Mouse (Mus musculus): ENCODE data around the gene Zfp280b. TPM values are rescaled to one million over a fixed set of nuclear protein-coding genes. Genes with fewer than 3 reads are reported as not detected.

Zfp280b gene
- polyA plus RNA-seq, 1 experiment from 2014 or later: 14.6 TPM

- no peak for ATAC-seq (ENCODE audit: low read depth)
- Histone ChIP-seq H3K9me3 (ENCODE audit: control insufficient read depth, low read length) (0 out of 2 replicates have a peak, but pooled peaks cover 3% of the 10 kb centered on the region), H3K4me2 (ENCODE audit: low read depth, low read length) (no peak overlapping the region), H3K9ac (replicated peaks; ENCODE audit: low read depth, low read length) (no peak overlapping the region), H3K4me3 (ENCODE audit: low read depth, low read length) (no peak overlapping the region), H3K36me3 (ENCODE audit: control insufficient read depth, insufficient read depth, low read length) (no peaks in the 10 kb centered on the region), H3K4me1 (ENCODE audit: control insufficient read depth, insufficient read depth, low read length) (no peaks in the 10 kb centered on the region), H3K27me3 (ENCODE audit: control insufficient read depth, insufficient read depth, low read length) (no peaks in the 10 kb centered on the region), H3K27ac (ENCODE audit: low read depth, low read length) (no peak overlapping the region)
- WGBS: 65% methylated on average over 12 of the region's 12 CpGs
Measured at GRCm38 (mm10) chr10:76027127-76028015, 5.1 kb upstream of the Zfp280b start.

GRCm38 (mm10) chr10:76028016-76028366 is 4.5 kb upstream of the Zfp280b start:
- Histone ChIP-seq H3K9me3 (ENCODE audit: control insufficient read depth, low read length) (0 out of 2 replicates have a peak, but pooled peaks cover 3% of the 10 kb centered on the region), H3K27me3 (ENCODE audit: control insufficient read depth, insufficient read depth, low read length) (no peaks in the 10 kb centered on the region), H3K4me2 (ENCODE audit: low read depth, low read length) (no peak overlapping the region), H3K27ac (ENCODE audit: low read depth, low read length) (no peak overlapping the region), H3K9ac (replicated peaks; ENCODE audit: low read depth, low read length) (no peak overlapping the region), H3K4me3 (ENCODE audit: low read depth, low read length) (no peak overlapping the region), H3K4me1 (ENCODE audit: control insufficient read depth, insufficient read depth, low read length) (peaks cover under 1% of the 10 kb centered on the region; the same call in 1 of the 2 replicates), H3K36me3 (ENCODE audit: control insufficient read depth, insufficient read depth, low read length) (no peaks in the 10 kb centered on the region)
- WGBS: 30% methylated on average over 4 of the region's 4 CpGs
- no peak for ATAC-seq (ENCODE audit: low read depth)

GRCm38 (mm10) chr10:76028396-76028795 is 4.1 kb upstream of the Zfp280b start:
- Histone ChIP-seq H3K4me2 (ENCODE audit: low read depth, low read length) (no peak overlapping the region), H3K9ac (replicated peaks; ENCODE audit: low read depth, low read length) (no peak overlapping the region), H3K4me3 (ENCODE audit: low read depth, low read length) (no peak overlapping the region), H3K36me3 (ENCODE audit: control insufficient read depth, insufficient read depth, low read length) (no peaks in the 10 kb centered on the region), H3K27me3 (ENCODE audit: control insufficient read depth, insufficient read depth, low read length) (no peaks in the 10 kb centered on the region), H3K9me3 (ENCODE audit: control insufficient read depth, low read length) (0 out of 2 replicates have a peak, but pooled peaks cover 3% of the 10 kb centered on the region), H3K27ac (ENCODE audit: low read depth, low read length) (no peak overlapping the region), H3K4me1 (ENCODE audit: control insufficient read depth, insufficient read depth, low read length) (peaks cover 5% of the 10 kb centered on the region; the same call in 1 of the 2 replicates)
- WGBS: 74% methylated on average over 9 of the region's 9 CpGs
- ATAC-seq (ENCODE audit: low read depth): no peak

- ATAC-seq (ENCODE audit: low read depth): no peak
- WGBS: 80% methylated on average over 5 of the region's 5 CpGs
- 0 out of 2 replicates have a peak, but pooled peaks cover 3% of the 10 kb centered on the region for H3K9me3 ChIP-seq (ENCODE audit: control insufficient read depth, low read length)
- H3K4me3 ChIP-seq (ENCODE audit: low read depth, low read length): no peak overlapping the region
- H3K9ac ChIP-seq (replicated peaks; ENCODE audit: low read depth, low read length): no peak overlapping the region
- H3K4me2 ChIP-seq (ENCODE audit: low read depth, low read length): no peak overlapping the region
- no peaks in the 10 kb centered on the region for H3K36me3 ChIP-seq (ENCODE audit: control insufficient read depth, insufficient read depth, low read length)
- no peaks in the 10 kb centered on the region for H3K27me3 ChIP-seq (ENCODE audit: control insufficient read depth, insufficient read depth, low read length)
- H3K4me1 ChIP-seq (ENCODE audit: control insufficient read depth, insufficient read depth, low read length): peaks cover 6% of the 10 kb centered on the region; the same call in 1 of the 2 replicates
- no peak overlapping the region for H3K27ac ChIP-seq (ENCODE audit: low read depth, low read length)
Measured at GRCm38 (mm10) chr10:76029276-76029675, 3.2 kb upstream of the Zfp280b start.

GRCm38 (mm10) chr10:76030496-76030895 is 2.0 kb upstream of the Zfp280b start:
- Histone ChIP-seq H3K4me3 (ENCODE audit: low read depth, low read length) (no peak overlapping the region), H3K9me3 (ENCODE audit: control insufficient read depth, low read length) (no peaks in the 10 kb centered on the region), H3K36me3 (ENCODE audit: control insufficient read depth, insufficient read depth, low read length) (no peaks in the 10 kb centered on the region), H3K9ac (replicated peaks; ENCODE audit: low read depth, low read length) (no peak overlapping the region), H3K4me1 (ENCODE audit: control insufficient read depth, insufficient read depth, low read length) (peaks cover 6% of the 10 kb centered on the region; the same call in 1 of the 2 replicates), H3K4me2 (ENCODE audit: low read depth, low read length) (no peak overlapping the region), H3K27ac (ENCODE audit: low read depth, low read length) (no peak overlapping the region), H3K27me3 (ENCODE audit: control insufficient read depth, insufficient read depth, low read length) (no peaks in the 10 kb centered on the region)
- 66% methylated on average over 5 of the region's 5 CpGs for WGBS
- ATAC-seq (ENCODE audit: low read depth): no peak

GRCm38 (mm10) chr10:76031511-76032401 is 694 bp upstream of the Zfp280b start:
- peak overlapping the region; percentile 71 for H3K9ac ChIP-seq (replicated peaks; ENCODE audit: low read depth, low read length)
- no peaks in the 10 kb centered on the region for H3K27me3 ChIP-seq (ENCODE audit: control insufficient read depth, insufficient read depth, low read length)
- H3K4me1 ChIP-seq (ENCODE audit: control insufficient read depth, insufficient read depth, low read length): peaks cover 6% of the 10 kb centered on the region; the same call in 1 of the 2 replicates
- ATAC-seq (ENCODE audit: low read depth): peak; percentile 75
- peak overlapping the region; percentile 69 for H3K27ac ChIP-seq (ENCODE audit: low read depth, low read length)
- H3K9me3 ChIP-seq (ENCODE audit: control insufficient read depth, low read length): no peaks in the 10 kb centered on the region
- 58% methylated on average over 14 of the region's 14 CpGs for WGBS
- no peaks in the 10 kb centered on the region for H3K36me3 ChIP-seq (ENCODE audit: control insufficient read depth, insufficient read depth, low read length)
- peak overlapping the region; percentile 80 for H3K4me2 ChIP-seq (ENCODE audit: low read depth, low read length)
- H3K4me3 ChIP-seq (ENCODE audit: low read depth, low read length): peak overlapping the region; percentile 87

GRCm38 (mm10) chr10:76033119-76033455 is 637 bp downstream of the Zfp280b start:
- no peaks in the 10 kb centered on the region for H3K27me3 ChIP-seq (ENCODE audit: control insufficient read depth, insufficient read depth, low read length)
- no peaks in the 10 kb centered on the region for H3K9me3 ChIP-seq (ENCODE audit: control insufficient read depth, low read length)
- H3K4me1 ChIP-seq (ENCODE audit: control insufficient read depth, insufficient read depth, low read length): peaks cover 6% of the 10 kb centered on the region; the same call in 1 of the 2 replicates
- WGBS: 22% methylated on average over 7 of the region's 7 CpGs
- H3K9ac ChIP-seq (replicated peaks; ENCODE audit: low read depth, low read length): peak overlapping the region; percentile 71
- H3K36me3 ChIP-seq (ENCODE audit: control insufficient read depth, insufficient read depth, low read length): no peaks in the 10 kb centered on the region; the same call in 1 of the 2 replicates
- 0 out of 2 replicates have a peak, but pooled peaks have one; percentile 5 for ATAC-seq (ENCODE audit: low read depth)
- no peak overlapping the region for H3K27ac ChIP-seq (ENCODE audit: low read depth, low read length)
- peak overlapping the region; percentile 87 for H3K4me3 ChIP-seq (ENCODE audit: low read depth, low read length)
- H3K4me2 ChIP-seq (ENCODE audit: low read depth, low read length): peak overlapping the region; percentile 80

- Histone ChIP-seq H3K4me3 (ENCODE audit: low read depth, low read length) (no peak overlapping the region), H3K9me3 (ENCODE audit: control insufficient read depth, low read length) (no peaks in the 10 kb centered on the region), H3K27me3 (ENCODE audit: control insufficient read depth, insufficient read depth, low read length) (no peaks in the 10 kb centered on the region), H3K9ac (replicated peaks; ENCODE audit: low read depth, low read length) (no peak overlapping the region), H3K4me2 (ENCODE audit: low read depth, low read length) (no peak overlapping the region), H3K4me1 (ENCODE audit: control insufficient read depth, insufficient read depth, low read length) (peaks cover 6% of the 10 kb centered on the region; the same call in 1 of the 2 replicates), H3K27ac (ENCODE audit: low read depth, low read length) (no peak overlapping the region), H3K36me3 (ENCODE audit: control insufficient read depth, insufficient read depth, low read length) (peaks cover 9% of the 10 kb centered on the region)
- WGBS: 98% methylated on average over 8 of the region's 8 CpGs
- ATAC-seq (ENCODE audit: low read depth): no peak
Measured at GRCm38 (mm10) chr10:76034001-76034600, 1.7 kb downstream of the Zfp280b start.
